Mouse (Mus musculus) heart, postnatal 0 days (tissue): ENCODE results near the gene E330021D16Rik.

ENCODE experiments used
- CTCF ChIP-seq: IDR thresholded peaks from 2 replicates; pipeline ENCODE4 v1.5.1; 2016; ENCODE audit warnings: antibody characterized with exemption, control low read depth, low read depth
- EP300 ChIP-seq: IDR thresholded peaks from 2 replicates; pipeline ENCODE4 v1.6.1; 2016; ENCODE audit warnings: antibody characterized with exemption, low read depth

DNA sequence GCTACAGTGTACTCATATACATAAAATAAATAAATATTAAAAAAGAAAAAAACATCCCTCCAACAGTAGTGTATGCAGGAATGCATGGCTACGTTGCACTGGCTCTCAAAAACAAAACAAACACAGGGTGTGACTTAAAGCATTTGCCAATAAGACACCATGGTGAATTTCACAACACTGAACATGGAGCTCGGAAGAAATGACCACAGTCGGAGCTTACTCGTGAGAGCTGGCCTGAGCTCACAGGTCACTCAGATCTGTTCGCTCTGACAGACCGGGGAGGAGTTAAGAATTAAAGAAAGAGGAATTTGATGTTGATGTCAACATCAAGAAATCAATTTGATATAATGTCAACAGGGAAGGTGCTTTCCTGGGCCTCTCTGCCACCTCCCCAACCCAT, 18.2 kb upstream of the E330021D16Rik start:
- TF ChIP-seq CTCF (no peak), EP300 (no peak)
